Mouse (Mus musculus) cerebellum, adult 11-12 months (tissue): ENCODE measurements around the gene Plekhg1.

Source experiments
- DNase-seq: peaks from one replicate; pipeline ENCODE4 v3.0.0; 2022

The Plekhg1 gene

DNA sequence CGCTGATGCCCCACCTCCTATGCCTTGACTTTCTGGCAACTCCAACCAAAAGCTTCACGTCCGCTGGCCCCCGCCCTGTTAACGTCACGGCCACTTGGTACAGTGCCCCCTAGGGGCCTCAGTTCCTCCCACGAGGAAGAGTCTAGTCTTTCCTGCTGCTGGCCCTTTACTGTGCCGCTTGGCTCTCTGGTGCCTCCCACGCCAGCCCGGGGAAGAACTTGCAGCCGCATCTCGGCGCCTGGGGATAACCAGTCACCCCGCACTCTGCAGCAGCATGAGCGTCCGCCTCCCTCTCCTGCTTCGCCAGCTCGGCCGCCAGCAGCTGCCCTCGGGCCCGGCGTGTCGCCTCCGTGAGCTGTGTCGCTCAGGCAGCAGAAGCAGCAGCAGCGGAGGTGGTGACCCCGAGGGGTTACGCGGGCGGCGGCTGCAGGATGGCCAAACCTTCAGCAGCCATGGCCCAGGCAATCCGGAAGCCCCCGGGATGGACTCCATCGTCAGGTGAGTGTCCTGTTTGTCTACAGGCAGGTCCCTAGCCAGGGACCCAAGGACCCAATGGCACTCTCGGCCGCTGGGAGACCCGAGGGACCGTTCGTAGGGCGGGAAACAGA is 232.9 kb downstream of the Plekhg1 start, which contains the start of gene Mthfd1l:
Gene Mthfd1l, plus strand, starts transcription at position 138 of the 608 bp plus-strand sequence.
- peak; percentile 93 for DNase-seq

- peak; percentile 91 for DNase-seq
These were observed 233.5 kb downstream of the Plekhg1 start for GRCm38 (mm10) chr10:3973589-3974070.

DNA sequence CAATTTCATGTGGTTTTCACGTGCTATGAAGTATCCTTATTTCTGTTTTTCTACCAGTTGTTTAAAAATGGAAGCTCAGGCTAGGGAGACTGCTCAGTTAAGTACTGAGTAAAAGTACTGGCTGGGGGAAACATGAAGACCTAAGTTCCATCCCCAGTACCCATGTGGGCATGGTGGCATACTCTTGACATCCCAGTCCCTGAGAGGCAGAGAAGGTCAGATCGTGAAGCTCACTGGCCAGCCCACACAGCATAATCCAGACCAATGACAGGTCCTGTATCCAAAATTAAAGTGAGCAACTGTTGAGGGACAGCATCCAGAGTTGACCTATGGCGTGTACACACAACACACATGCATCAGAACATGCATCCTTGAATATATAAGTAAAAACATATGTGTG is 234.2 kb downstream of the Plekhg1 start:
- DNase-seq: peak; percentile 40

- no peak for DNase-seq
These were observed 235.9 kb downstream of the Plekhg1 start for GRCm38 (mm10) chr10:3975898-3976622.

DNA sequence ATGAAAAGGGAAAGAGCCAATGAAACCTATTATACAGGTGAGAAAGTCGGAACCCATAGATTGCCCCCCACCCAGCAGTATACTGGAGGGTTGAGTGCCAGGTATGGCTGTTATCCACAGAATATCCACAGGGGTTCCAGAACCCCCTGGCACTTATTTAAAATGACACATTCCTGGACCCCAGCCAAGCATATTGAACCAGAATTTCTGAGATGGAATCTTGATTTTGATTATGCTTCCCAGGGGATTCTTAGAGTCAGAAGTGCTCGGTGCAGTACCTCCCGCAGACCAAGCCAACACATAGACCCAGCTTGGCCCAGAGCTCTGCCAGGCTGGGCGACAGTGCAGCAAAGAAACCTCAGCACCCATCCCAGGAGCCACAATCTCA is 236.5 kb downstream of the Plekhg1 start:
- peak; percentile 47 for DNase-seq

- DNase-seq: peak; percentile 56
These were observed 238.2 kb downstream of the Plekhg1 start for GRCm38 (mm10) chr10:3978326-3978725.

DNA sequence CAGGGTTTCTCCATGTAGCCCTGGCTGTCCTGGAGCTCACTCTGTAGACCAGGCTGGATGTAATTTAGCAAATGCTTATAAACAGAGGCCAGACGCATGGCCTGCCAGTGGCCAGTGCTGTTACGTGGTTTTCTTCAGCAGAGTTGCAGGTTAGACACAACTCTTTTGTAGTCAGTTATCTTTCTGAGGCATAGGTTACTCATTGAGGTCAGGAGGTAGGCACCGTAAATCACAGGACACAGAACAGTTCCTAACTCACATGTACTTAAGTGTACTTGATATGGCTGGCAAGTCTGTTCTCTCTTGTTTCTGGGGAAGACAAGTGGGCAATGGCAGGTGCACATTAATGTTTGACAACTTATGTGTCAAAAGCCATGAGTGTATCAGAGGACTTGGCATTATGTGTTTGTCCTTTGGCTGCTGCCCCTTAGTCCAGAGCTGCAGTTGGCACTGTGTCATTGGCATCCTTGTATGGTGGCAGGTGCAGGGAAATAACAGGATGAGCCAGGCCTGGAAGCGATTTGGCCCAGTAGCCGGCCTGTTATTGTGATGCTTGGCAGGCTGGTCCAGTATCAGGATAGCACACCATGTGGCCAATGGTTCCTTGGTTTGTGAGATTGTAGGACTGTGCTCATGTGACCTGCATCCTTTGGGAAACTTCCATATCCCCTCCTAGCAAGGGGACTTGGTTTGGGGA is 238.8 kb downstream of the Plekhg1 start:
- DNase-seq: peak; percentile 98

DNA sequence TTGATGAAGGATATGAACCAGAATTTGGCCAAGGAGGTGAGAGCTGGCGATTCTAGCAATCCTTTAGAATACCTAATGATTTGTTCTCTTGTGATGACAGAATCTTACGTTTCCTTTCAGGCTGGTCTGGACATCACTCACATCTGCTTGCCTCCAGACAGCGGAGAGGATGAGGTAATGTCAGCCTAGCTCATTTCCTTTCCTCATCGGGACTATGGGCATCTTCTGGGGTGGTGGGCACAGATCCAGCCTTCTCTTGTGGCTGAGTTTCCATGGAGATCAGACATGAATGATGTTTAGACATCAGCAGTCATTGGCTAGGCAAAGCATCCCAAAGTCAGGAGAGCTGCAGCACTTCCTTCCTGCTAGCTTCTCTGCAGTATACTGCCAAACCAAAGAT is 240.1 kb downstream of the Plekhg1 start:
- DNase-seq: peak; percentile 56

DNA sequence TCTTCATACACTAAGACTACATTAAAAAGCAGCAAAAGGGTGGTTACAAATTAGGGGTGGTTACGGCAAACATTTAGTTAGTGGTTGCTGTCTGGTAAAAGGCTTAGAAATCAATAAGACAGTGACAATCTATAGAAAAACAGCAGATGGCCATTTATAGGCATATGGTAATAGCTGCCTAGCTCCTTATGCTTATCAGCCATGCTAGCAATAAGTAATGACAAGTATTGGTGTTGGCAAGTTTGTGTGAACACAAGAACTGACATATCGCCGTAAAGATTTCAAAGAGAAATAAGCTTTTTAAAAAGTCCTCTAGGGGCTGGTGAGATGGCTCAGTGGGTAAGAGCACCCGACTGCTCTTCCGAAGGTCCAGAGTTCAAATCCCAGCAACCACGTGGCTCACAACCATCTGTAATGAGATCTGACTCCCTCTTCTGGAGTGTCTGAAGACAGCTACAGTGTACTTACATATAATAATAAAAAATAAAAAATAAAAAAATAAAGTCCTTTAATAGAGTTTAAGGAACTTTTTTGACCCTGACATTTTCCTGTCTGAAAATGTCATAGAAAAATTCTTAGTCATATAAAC is 250.2 kb downstream of the Plekhg1 start:
- DNase-seq: no peak

- no peak for DNase-seq
These were observed 253.4 kb downstream of the Plekhg1 start for GRCm38 (mm10) chr10:3993365-3994102.

GRCm38 (mm10) chr10:3995277-3995676 is 255.1 kb downstream of the Plekhg1 start:
- no peak for DNase-seq

DNA sequence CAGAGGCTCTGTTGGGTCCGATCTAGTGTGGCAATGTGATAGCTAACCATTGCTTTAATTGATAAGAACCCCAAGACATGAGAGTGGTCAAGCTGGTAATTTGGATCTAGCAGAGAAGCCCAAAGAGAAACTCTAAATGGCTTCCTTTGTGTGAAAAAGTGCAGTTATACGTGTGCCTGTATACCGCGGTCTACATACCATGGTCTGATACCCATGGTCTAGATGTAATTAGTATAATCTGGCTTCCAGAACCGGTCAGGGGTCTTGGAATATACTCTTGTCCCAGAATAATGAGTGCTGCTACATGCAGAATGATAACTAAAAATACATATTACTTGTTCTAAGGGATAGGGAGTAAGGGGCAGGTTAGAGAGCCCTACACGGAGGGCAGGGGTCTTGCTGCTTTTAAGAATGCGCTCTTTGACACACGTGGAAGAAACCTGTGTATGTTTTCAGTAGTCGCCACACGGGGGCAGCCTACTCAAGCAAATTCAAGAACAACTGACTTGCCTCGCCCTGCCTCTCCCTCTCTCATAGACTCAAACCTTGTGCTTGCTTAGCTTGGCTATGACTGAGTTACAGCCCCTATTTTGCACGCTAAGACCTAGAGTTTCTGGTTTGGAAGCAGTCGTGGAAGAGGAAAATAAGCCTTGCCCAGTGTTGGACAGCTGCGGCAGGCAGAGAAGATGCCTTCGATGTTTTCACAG is 256.2 kb downstream of the Plekhg1 start:
- peak; percentile 50 for DNase-seq

DNA sequence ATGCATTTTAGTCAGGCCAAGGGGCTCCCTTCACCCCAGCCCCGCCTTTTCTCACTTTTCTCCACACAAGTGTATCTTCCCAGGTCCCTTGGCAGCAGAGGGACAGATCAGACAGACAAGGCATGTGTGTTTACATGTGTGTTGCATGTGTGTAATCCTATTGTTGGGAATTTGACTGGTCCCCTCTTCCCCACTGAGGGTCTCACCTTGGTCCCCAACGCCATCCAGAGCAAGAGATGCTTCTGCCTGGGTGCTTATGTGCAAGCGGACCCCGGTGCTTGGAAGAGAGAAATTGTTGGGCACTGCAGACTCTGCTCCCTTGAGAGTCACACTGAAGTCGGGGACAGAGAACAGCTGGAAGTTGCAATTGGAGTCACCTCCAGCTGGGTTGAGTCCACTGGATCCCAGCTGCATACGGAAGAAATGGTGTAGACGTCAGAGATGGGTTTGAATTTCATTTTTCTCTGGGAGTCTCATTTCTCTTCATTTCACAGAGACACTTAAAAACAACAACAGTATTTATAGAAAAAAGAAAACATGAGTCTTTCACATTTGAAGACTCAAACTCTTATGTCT is 257.8 kb downstream of the Plekhg1 start:
- no peak for DNase-seq

- no peak for DNase-seq
These were observed 262.5 kb downstream of the Plekhg1 start for GRCm38 (mm10) chr10:4002711-4003110.

- no peak for DNase-seq
These were observed 265.0 kb downstream of the Plekhg1 start for GRCm38 (mm10) chr10:4005191-4005590.

DNA sequence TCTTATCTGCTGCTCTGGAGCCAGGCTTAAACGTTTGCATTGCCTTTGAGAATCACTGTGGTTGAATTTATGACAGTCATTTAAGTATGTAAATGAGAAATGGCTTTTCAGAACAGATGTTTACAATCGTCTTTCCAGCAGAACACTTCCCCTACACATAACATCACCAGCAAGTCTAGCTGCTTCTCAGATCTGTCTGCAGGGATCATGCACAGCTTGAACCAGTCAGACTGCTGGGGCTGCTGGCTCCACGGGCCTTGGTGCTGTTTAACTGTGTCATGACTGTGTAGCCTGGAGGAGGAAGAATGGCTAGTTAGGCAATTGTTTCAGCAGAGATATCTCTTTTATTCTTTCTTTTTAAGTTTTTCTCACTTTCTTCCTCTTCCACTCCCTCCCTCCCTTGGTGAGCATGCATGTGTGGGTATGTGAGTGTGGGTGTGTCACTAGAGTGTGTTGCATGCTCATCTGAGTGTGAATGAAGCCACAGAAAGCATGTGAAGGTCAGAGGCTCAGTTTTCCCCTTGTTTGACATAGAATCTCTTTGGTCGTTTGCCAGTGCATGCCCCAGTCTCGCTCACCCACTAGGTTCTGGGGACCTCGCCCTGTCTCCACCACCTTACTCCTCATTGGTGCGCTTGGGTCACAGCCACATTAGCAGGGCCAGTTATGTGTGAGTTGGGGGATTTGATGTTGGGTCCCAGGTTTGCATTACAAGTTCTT is 266.3 kb downstream of the Plekhg1 start:
- no peak for DNase-seq
